Mouse (Mus musculus): ENCODE results near the gene Clec12b.

Clec12b gene

GRCm38 (mm10) chr6:129385774-129386173, at the start of gene Clec12b:
Gene Clec12b, minus strand, starts transcription at chr6:129385874.
- no peak for DNase-seq (ENCODE audit: low spot score)

- DNase-seq (ENCODE audit: low spot score), result no peak
Measured at GRCm38 (mm10) chr6:129434239-129434638, 48.6 kb upstream of the Clec12b start.

- no peak for DNase-seq (ENCODE audit: low spot score)
Measured at GRCm38 (mm10) chr6:129427281-129427680, 41.6 kb upstream of the Clec12b start.

- no peak for DNase-seq (ENCODE audit: low spot score)
Measured at GRCm38 (mm10) chr6:129425812-129426211, 40.1 kb upstream of the Clec12b start.

- no peak for DNase-seq (ENCODE audit: low spot score)
Measured at GRCm38 (mm10) chr6:129425217-129425616, 39.5 kb upstream of the Clec12b start.

GRCm38 (mm10) chr6:129423734-129424072, 38.0 kb upstream of the Clec12b start:
- DNase-seq (ENCODE audit: low spot score), result peak; percentile 47

GRCm38 (mm10) chr6:129423040-129423733, 37.5 kb upstream of the Clec12b start:
- no peak for DNase-seq (ENCODE audit: low spot score)

GRCm38 (mm10) chr6:129422311-129422710, 36.6 kb upstream of the Clec12b start:
- DNase-seq (ENCODE audit: low spot score), result no peak

GRCm38 (mm10) chr6:129414177-129414576, 28.5 kb upstream of the Clec12b start:
- no peak for DNase-seq (ENCODE audit: low spot score)

GRCm38 (mm10) chr6:129408562-129408961, 22.9 kb upstream of the Clec12b start, which contains the start of gene Clec9a:
Gene Clec9a, plus strand, starts transcription at chr6:129408862.
- no peak for DNase-seq (ENCODE audit: low spot score)

GRCm38 (mm10) chr6:129407324-129407723, 21.6 kb upstream of the Clec12b start:
- no peak for DNase-seq (ENCODE audit: low spot score)

- DNase-seq (ENCODE audit: low spot score), result no peak
Measured at GRCm38 (mm10) chr6:129405999-129406398, 20.3 kb upstream of the Clec12b start.

GRCm38 (mm10) chr6:129403391-129403790, 17.7 kb upstream of the Clec12b start:
- DNase-seq (ENCODE audit: low spot score), result no peak

- DNase-seq (ENCODE audit: low spot score), result no peak
Measured at GRCm38 (mm10) chr6:129402404-129402803, 16.7 kb upstream of the Clec12b start.

- DNase-seq (ENCODE audit: low spot score), result no peak
Measured at GRCm38 (mm10) chr6:129399945-129400344, 14.3 kb upstream of the Clec12b start.

- DNase-seq (ENCODE audit: low spot score), result no peak
Measured at GRCm38 (mm10) chr6:129396997-129397396, 11.3 kb upstream of the Clec12b start, which contains the start of gene Clec1b. Gene Clec1b, plus strand, starts transcription at chr6:129397297.

- DNase-seq (ENCODE audit: low spot score), result no peak
Measured at GRCm38 (mm10) chr6:129393732-129394131, 8.1 kb upstream of the Clec12b start.

GRCm38 (mm10) chr6:129393087-129393720, 7.5 kb upstream of the Clec12b start:
- no peak for DNase-seq (ENCODE audit: low spot score)

- DNase-seq (ENCODE audit: low spot score), result no peak
Measured at GRCm38 (mm10) chr6:129385000-129385399, 674 bp downstream of the Clec12b start.

GRCm38 (mm10) chr6:129383466-129383865, 2.2 kb downstream of the Clec12b start:
- DNase-seq (ENCODE audit: low spot score), result no peak

- no peak for DNase-seq (ENCODE audit: low spot score)
Measured at GRCm38 (mm10) chr6:129381736-129382135, 3.9 kb downstream of the Clec12b start.

- no peak for DNase-seq (ENCODE audit: low spot score)
Measured at GRCm38 (mm10) chr6:129380454-129380853, 5.2 kb downstream of the Clec12b start.

GRCm38 (mm10) chr6:129374937-129375471, 10.7 kb downstream of the Clec12b start:
- no peak for DNase-seq (ENCODE audit: low spot score)

Measured in ovary, postnatal 10 days (tissue).